Mouse (Mus musculus) stomach, postnatal 0 days (tissue): ENCODE measurements at regions not wholly inside any gene's neighbourhood (a gene's known extent, or its start where the extent isn't known, plus 50 kb on each side); places are given as distances from the start of the nearest gene placed in this dataset.

Experiments used
- CTCF ChIP-seq: IDR thresholded peaks from 2 replicates; pipeline ENCODE4 v1.5.1; 2016; ENCODE audit warnings: antibody characterized with exemption, low read depth, mild to moderate bottlenecking, moderate library complexity
- EP300 ChIP-seq: optimal IDR thresholded peaks from 2 replicates; pipeline ENCODE3; 2016; ENCODE audit warnings: antibody characterized with exemption

- no peak for TF ChIP-seq CTCF
- TF ChIP-seq EP300 = no peak
Observed at GRCm38 (mm10) chr1:81954507-81954906, 278.4 kb upstream of the Gm9747 start.
